Mouse (Mus musculus): ENCODE measurements around the gene Spg7. TPM values are rescaled to one million over a fixed set of nuclear protein-coding genes. Genes with fewer than 3 reads are reported as not detected.
A peak's percentile ranks its signal among the peaks of the same experiment; 100 is the strongest.
"Not testable (repeated sequence)": the region's sequence is repeated elsewhere in the genome, so short reads cannot be mapped to it uniquely, and the experiment has no call there.

Spg7 gene
- polyA plus RNA-seq, 1 experiment, result 14.6 TPM

GRCm38 (mm10) chr8:123025951-123026351 is 36.8 kb upstream of the Spg7 start:
- H3K36me3 ChIP-seq (replicated peaks; ENCODE audit: low read length), result peaks cover 23% of the 10 kb centered on the region
- no peaks in the 10 kb centered on the region for H3K27me3 ChIP-seq (replicated peaks)
- no peak overlapping the region for H3K4me3 ChIP-seq (replicated peaks)
- H3K9me3 ChIP-seq, result no peaks in the 10 kb centered on the region
- peaks cover 75% of the 10 kb centered on the region for H3K4me1 ChIP-seq
- TF ChIP-seq GATA1 (IDR thresholded peaks at IDR 0.05; ENCODE audit: borderline replicate concordance, low read length) (no peak), FLI1 (IDR thresholded peaks at IDR 0.05; ENCODE audit: low read length) (no peak)

DNA sequence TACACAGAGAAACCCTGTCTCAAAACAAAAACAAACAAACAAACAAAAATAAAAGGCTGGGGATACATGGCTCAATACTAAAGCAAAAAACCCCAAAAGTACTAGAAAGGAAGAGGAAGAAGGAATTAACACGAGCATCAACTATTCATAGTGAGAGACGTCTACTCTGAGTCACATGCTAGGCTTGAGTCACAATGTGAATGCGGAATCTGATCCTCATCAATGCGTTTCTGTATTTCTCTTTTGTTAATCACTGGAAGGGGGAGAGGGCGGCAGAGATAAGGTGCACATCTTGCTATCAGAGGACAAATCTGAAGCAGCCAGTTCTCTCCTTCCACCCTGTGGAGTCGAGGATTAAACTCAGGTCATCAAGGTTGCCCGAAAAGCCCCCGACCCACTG is 35.0 kb upstream of the Spg7 start:
- Histone ChIP-seq H3K4me3 (replicated peaks) (no peak overlapping the region), H3K27me3 (replicated peaks) (no peaks in the 10 kb centered on the region), H3K36me3 (replicated peaks; ENCODE audit: low read length) (peaks cover 24% of the 10 kb centered on the region), H3K4me1 (peaks cover 78% of the 10 kb centered on the region), H3K9me3 (no peaks in the 10 kb centered on the region)
- TF ChIP-seq GATA1 (IDR thresholded peaks at IDR 0.05; ENCODE audit: borderline replicate concordance, low read length) (no peak), FLI1 (IDR thresholded peaks at IDR 0.05; ENCODE audit: low read length) (no peak)

DNA sequence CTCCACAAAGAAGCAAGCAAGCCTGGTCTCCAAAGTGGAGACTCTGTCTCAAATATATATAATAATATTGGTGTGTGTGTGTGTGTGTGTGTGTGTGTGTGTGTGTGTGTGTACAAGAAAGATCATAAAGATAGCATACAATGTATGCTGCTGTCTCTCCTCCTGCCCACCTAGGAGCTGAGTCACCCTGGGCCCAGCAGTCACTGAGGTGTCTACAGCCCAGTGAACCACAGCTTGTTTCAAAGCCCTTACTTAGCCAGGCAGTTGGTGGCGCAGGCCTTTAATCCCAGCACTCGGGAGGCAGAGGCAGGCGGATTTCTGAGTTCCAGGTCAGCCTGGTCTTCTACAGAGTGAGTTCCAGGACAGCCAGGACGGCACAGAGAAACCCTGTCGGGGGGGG is 32.7 kb upstream of the Spg7 start:
- Histone ChIP-seq H3K36me3 (replicated peaks; ENCODE audit: low read length) (peaks cover 15% of the 10 kb centered on the region), H3K4me1 (peaks cover 94% of the 10 kb centered on the region)
- H3K27me3 ChIP-seq (replicated peaks); H3K9me3 ChIP-seq; H3K4me3 ChIP-seq (replicated peaks): not testable (repeated sequence)

DNA sequence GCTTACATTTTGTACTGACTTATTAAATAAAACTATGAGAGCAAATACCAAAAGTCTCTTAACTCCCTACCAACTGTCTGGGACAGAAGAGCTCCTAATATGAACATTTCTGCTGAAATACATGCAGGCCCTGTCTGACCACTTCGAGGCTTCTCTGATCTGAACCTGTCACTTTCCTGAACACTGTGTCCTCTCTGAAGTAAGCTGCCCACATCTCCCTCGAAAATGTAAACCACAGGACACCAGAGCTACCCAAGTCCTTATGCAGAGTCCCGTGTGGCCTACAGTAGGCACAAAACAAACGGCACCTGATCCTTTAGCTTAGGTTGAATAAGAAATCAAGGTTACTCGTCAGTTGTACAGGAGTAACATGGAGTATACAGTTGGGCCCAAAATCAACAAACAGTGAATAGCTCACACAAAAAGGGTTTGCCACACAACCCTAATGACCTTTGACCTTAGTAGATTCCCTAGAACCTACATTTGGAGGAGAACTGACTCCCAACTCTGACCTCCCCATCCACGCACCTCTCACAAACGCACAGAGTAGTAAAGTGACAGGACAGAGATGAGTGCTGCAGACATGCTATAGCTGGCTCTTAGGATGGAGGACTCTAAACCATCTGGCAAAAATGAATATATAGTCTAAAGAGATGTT is 31.3 kb upstream of the Spg7 start:
- peaks cover 15% of the 10 kb centered on the region for H3K36me3 ChIP-seq (replicated peaks; ENCODE audit: low read length)
- H3K4me3 ChIP-seq (replicated peaks), result no peak overlapping the region
- H3K9me3 ChIP-seq, result no peaks in the 10 kb centered on the region
- TF ChIP-seq FLI1 (IDR thresholded peaks at IDR 0.05; ENCODE audit: low read length) (no peak), GATA1 (IDR thresholded peaks at IDR 0.05; ENCODE audit: borderline replicate concordance, low read length) (no peak)
- H3K4me1 ChIP-seq, result peaks cover 94% of the 10 kb centered on the region
- H3K27me3 ChIP-seq (replicated peaks), result no peaks in the 10 kb centered on the region

- TF ChIP-seq GATA1 (IDR thresholded peaks at IDR 0.05; ENCODE audit: borderline replicate concordance, low read length) (no peak), FLI1 (IDR thresholded peaks at IDR 0.05; ENCODE audit: low read length) (no peak)
- no peaks in the 10 kb centered on the region for H3K27me3 ChIP-seq (replicated peaks)
- peak overlapping the region; percentile 70 for H3K4me3 ChIP-seq (replicated peaks)
- peaks cover 12% of the 10 kb centered on the region for H3K36me3 ChIP-seq (replicated peaks; ENCODE audit: low read length)
- H3K9me3 ChIP-seq, result no peaks in the 10 kb centered on the region
- peaks cover 99% of the 10 kb centered on the region for H3K4me1 ChIP-seq
Measured at GRCm38 (mm10) chr8:123032730-123033129, 30.0 kb upstream of the Spg7 start.

- peaks cover 98% of the 10 kb centered on the region for H3K4me1 ChIP-seq
- H3K4me3 ChIP-seq (replicated peaks), result peak overlapping the region; percentile 78
- no peaks in the 10 kb centered on the region for H3K27me3 ChIP-seq (replicated peaks)
- H3K9me3 ChIP-seq, result no peaks in the 10 kb centered on the region
- H3K36me3 ChIP-seq (replicated peaks; ENCODE audit: low read length), result peaks cover 9% of the 10 kb centered on the region
- TF ChIP-seq GATA1 (IDR thresholded peaks at IDR 0.05; ENCODE audit: borderline replicate concordance, low read length), result no peak
- no peak for TF ChIP-seq FLI1 (IDR thresholded peaks at IDR 0.05; ENCODE audit: low read length)
Measured at GRCm38 (mm10) chr8:123033431-123033830, 29.3 kb upstream of the Spg7 start.

GRCm38 (mm10) chr8:123034171-123034570 is 28.6 kb upstream of the Spg7 start:
- Histone ChIP-seq H3K9me3 (no peaks in the 10 kb centered on the region), H3K36me3 (replicated peaks; ENCODE audit: low read length) (peaks cover 11% of the 10 kb centered on the region), H3K27me3 (replicated peaks) (no peaks in the 10 kb centered on the region), H3K4me3 (replicated peaks) (peak overlapping the region; percentile 87), H3K4me1 (peaks cover 96% of the 10 kb centered on the region)
- no peak for TF ChIP-seq FLI1 (IDR thresholded peaks at IDR 0.05; ENCODE audit: low read length)
- no peak for TF ChIP-seq GATA1 (IDR thresholded peaks at IDR 0.05; ENCODE audit: borderline replicate concordance, low read length)

DNA sequence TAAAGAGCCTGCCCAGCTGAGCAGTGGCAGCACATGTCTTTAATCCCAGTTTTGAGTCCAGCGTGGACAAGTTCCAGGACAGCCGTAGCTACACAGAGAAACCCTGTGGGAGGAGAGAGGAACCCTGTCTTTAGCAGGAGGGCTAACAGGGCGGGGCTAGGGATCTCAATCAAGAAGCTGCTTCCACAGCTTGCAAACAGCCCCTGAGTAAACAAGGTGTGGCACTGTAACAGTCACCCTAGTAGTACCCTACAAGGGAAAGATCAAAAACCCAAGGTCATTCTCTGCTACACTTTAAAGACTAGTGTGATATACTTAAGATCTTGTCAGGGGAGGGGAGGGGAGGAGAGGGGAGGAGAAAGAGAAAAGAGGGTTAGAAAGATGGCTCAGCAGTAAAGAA is 25.8 kb upstream of the Spg7 start:
- Histone ChIP-seq H3K9me3 (no peaks in the 10 kb centered on the region), H3K4me1 (peaks cover 81% of the 10 kb centered on the region), H3K36me3 (replicated peaks; ENCODE audit: low read length) (peaks cover 6% of the 10 kb centered on the region), H3K4me3 (replicated peaks) (peak overlapping the region; percentile 35), H3K27me3 (replicated peaks) (no peaks in the 10 kb centered on the region)
- TF ChIP-seq GATA1 (IDR thresholded peaks at IDR 0.05; ENCODE audit: borderline replicate concordance, low read length) (no peak), FLI1 (IDR thresholded peaks at IDR 0.05; ENCODE audit: low read length) (no peak)

DNA sequence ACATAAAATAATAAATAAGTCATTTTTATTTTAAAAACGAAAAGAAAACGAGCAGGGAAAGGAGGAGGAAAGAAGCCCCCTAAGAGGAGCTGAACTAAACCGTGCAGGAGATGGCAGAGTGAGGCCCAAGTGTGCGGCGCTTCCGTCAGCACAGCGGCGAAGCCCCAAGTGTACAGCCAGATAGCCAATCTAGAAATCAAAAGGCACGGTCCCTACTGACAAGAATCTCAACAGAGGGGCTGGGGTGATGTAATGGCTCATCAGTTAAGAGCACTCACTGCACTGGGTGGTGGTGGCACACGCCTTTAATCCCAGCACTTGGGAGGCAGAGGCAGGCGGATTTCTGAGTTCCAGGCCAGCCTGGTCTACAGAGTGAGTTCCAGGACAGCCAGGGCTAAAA is 25.3 kb upstream of the Spg7 start:
- TF ChIP-seq FLI1 (IDR thresholded peaks at IDR 0.05; ENCODE audit: low read length), result no peak
- TF ChIP-seq GATA1 (IDR thresholded peaks at IDR 0.05; ENCODE audit: borderline replicate concordance, low read length), result no peak
- peak overlapping the region; percentile 76 for H3K4me3 ChIP-seq (replicated peaks)

GRCm38 (mm10) chr8:123038351-123038750 is 24.4 kb upstream of the Spg7 start:
- peaks cover 70% of the 10 kb centered on the region for H3K4me1 ChIP-seq
- H3K36me3 ChIP-seq (replicated peaks; ENCODE audit: low read length), result peaks cover 4% of the 10 kb centered on the region

More for the DNA sequence above, 25.3 kb upstream of the Spg7 start:
- Histone ChIP-seq H3K9me3 (no peaks in the 10 kb centered on the region), H3K36me3 (replicated peaks; ENCODE audit: low read length) (peaks cover 4% of the 10 kb centered on the region), H3K4me1 (peaks cover 76% of the 10 kb centered on the region), H3K27me3 (replicated peaks) (no peaks in the 10 kb centered on the region)

More at GRCm38 (mm10) chr8:123038351-123038750, 24.4 kb upstream of the Spg7 start:
- H3K4me3 ChIP-seq (replicated peaks), result no peak overlapping the region
- H3K27me3 ChIP-seq (replicated peaks), result no peaks in the 10 kb centered on the region
- no peak for TF ChIP-seq GATA1 (IDR thresholded peaks at IDR 0.05; ENCODE audit: borderline replicate concordance, low read length)
- no peaks in the 10 kb centered on the region for H3K9me3 ChIP-seq

All from megakaryocyte, embryonic 14.5 days (primary cell).